Mouse (Mus musculus) embryonic facial prominence, embryonic 14.5 days (tissue): ENCODE measurements around the gene Baz2b. TPM values are rescaled to one million over a fixed set of nuclear protein-coding genes. Genes with fewer than 3 reads are reported as not detected.

ENCODE experiments used
- ATAC-seq: fragments of 200-750 bp; cut with Nextera tagmentation; 2 replicates; pipeline ENCODE4 v1.8.0; 2017; ENCODE audit warnings: low read depth, moderate number of reproducible peaks, moderate TSS enrichment
- DNase-seq: peaks from one replicate; pipeline ENCODE4 v3.0.0-alpha.2; 2015; ENCODE audit warnings: low spot score
- H3K27ac ChIP-seq: fragments of 300-500 bp; sonication (generic); replicated peaks from 2 replicates; pipeline ENCODE4 v1.5.1; 2014; ENCODE audit warnings: low read depth, mild to moderate bottlenecking, low read length, moderate library complexity
- H3K27me3 ChIP-seq: fragments of 300-500 bp; sonication (generic); replicated peaks from 2 replicates; pipeline ENCODE4 v1.6.1; 2014; ENCODE audit warnings: low read length; ENCODE audit not compliant: control insufficient read depth, insufficient read depth
- H3K36me3 ChIP-seq: fragments of 300-500 bp; sonication (generic); 2 replicates; pipeline ENCODE4 v1.6.1; 2014; ENCODE audit warnings: low read length, mixed read lengths; ENCODE audit not compliant: control insufficient read depth, insufficient read depth
- H3K4me1 ChIP-seq: fragments of 300-500 bp; sonication (generic); 2 replicates; pipeline ENCODE4 v1.6.1; 2014; ENCODE audit warnings: antibody characterized with exemption, low read length; ENCODE audit not compliant: control insufficient read depth, insufficient read depth
- H3K4me2 ChIP-seq: fragments of 300-500 bp; sonication (generic); 2 replicates; pipeline ENCODE4 v1.6.1; 2014; ENCODE audit warnings: low read depth, mild to moderate bottlenecking, low read length, moderate library complexity, mixed read lengths
- H3K4me3 ChIP-seq: fragments of 300-500 bp; sonication (generic); 2 replicates; pipeline ENCODE4 v1.5.1; 2014; ENCODE audit warnings: low read depth, mild to moderate bottlenecking, low read length
- H3K9ac ChIP-seq: fragments of 300-500 bp; sonication (generic); 2 replicates; pipeline ENCODE4 v1.6.1; 2014; ENCODE audit warnings: low read depth, mild to moderate bottlenecking, low read length, moderate library complexity, mixed read lengths
- H3K9me3 ChIP-seq: fragments of 300-500 bp; sonication (generic); 2 replicates; pipeline ENCODE4 v1.6.1; 2016; ENCODE audit warnings: low read length; ENCODE audit not compliant: control insufficient read depth
- WGBS: fragments of 180-500 bp; shearing (Covaris S2); extraction: QIAGEN DNeasy Blood & Tissue Kit; methylation state at CpG from one replicate; pipeline ENCODE4 v1.1.7; 2014; 5-methylcytosine and 5-hydroxymethylcytosine counted together
- polyA plus RNA-seq: library from polyadenylated mRNA; unstranded; fragments of >200 nt; fragmentation: Nextera tagmentation; extraction: Ambion mirVana; gene quantifications from 2 replicates; pipeline ENCODE4 v1.2.1, GENCODE M21; 2014

The Baz2b gene
- polyA plus RNA-seq, 1 experiment from 2014 or later, result 44.1 TPM

- no peaks in the 10 kb centered on the region for H3K36me3 ChIP-seq
- no peak overlapping the region for H3K9ac ChIP-seq
- no peaks in the 10 kb centered on the region for H3K27me3 ChIP-seq
- no peaks in the 10 kb centered on the region for H3K9me3 ChIP-seq
- no peak overlapping the region for H3K4me3 ChIP-seq
- H3K27ac ChIP-seq, result no peak overlapping the region
- no peak overlapping the region for H3K4me2 ChIP-seq
- H3K4me1 ChIP-seq, result no peaks in the 10 kb centered on the region
- WGBS, result 84% methylated on average over 7 of the region's 7 CpGs
- no peak for ATAC-seq
- DNase-seq, result no peak
Observed at GRCm38 (mm10) chr2:60023777-60024176, 185.9 kb downstream of the Baz2b start.

- no peaks in the 10 kb centered on the region for H3K36me3 ChIP-seq
- ATAC-seq (no peak), DNase-seq (peak; percentile 33)
- H3K27me3 ChIP-seq, result no peaks in the 10 kb centered on the region
- no peaks in the 10 kb centered on the region for H3K4me1 ChIP-seq
- H3K27ac ChIP-seq, result no peak overlapping the region
- no peaks in the 10 kb centered on the region for H3K9me3 ChIP-seq
- H3K9ac ChIP-seq, result no peak overlapping the region
- WGBS, result 28% methylated on average over 5 of the region's 5 CpGs
- H3K4me2 ChIP-seq, result no peak overlapping the region
- H3K4me3 ChIP-seq, result no peak overlapping the region
Observed at GRCm38 (mm10) chr2:60021556-60021955, 188.1 kb downstream of the Baz2b start.

GRCm38 (mm10) chr2:60021138-60021537 lies 188.5 kb downstream of the Baz2b start:
- Histone ChIP-seq H3K27ac (no peak overlapping the region), H3K4me1 (no peaks in the 10 kb centered on the region), H3K27me3 (no peaks in the 10 kb centered on the region), H3K4me3 (no peak overlapping the region), H3K36me3 (no peaks in the 10 kb centered on the region), H3K9me3 (no peaks in the 10 kb centered on the region), H3K9ac (no peak overlapping the region), H3K4me2 (no peak overlapping the region)
- ATAC-seq (no peak), DNase-seq (no peak)
- WGBS, result 81% methylated on average over 6 of the region's 6 CpGs

GRCm38 (mm10) chr2:60019546-60020250 lies 189.9 kb downstream of the Baz2b start:
- no peaks in the 10 kb centered on the region for H3K27me3 ChIP-seq
- H3K9me3 ChIP-seq, result no peaks in the 10 kb centered on the region
- DNase-seq (no peak), ATAC-seq (no peak)
- WGBS, result 97% methylated on average over 3 of the region's 3 CpGs
- no peak overlapping the region for H3K9ac ChIP-seq
- H3K4me2 ChIP-seq, result no peak overlapping the region
- H3K4me1 ChIP-seq, result no peaks in the 10 kb centered on the region
- no peak overlapping the region for H3K4me3 ChIP-seq
- no peaks in the 10 kb centered on the region for H3K36me3 ChIP-seq
- no peak overlapping the region for H3K27ac ChIP-seq

- H3K9me3 ChIP-seq, result no peaks in the 10 kb centered on the region
- H3K4me1 ChIP-seq, result no peaks in the 10 kb centered on the region
- no peak for DNase-seq
- H3K4me2 ChIP-seq, result no peak overlapping the region
- H3K27me3 ChIP-seq, result no peaks in the 10 kb centered on the region
- 80% methylated on average over 10 of the region's 10 CpGs for WGBS
- no peak overlapping the region for H3K27ac ChIP-seq
- H3K36me3 ChIP-seq, result no peaks in the 10 kb centered on the region
- H3K9ac ChIP-seq, result no peak overlapping the region
- ATAC-seq, result no peak
- no peak overlapping the region for H3K4me3 ChIP-seq
Observed at GRCm38 (mm10) chr2:60018875-60019501, 190.7 kb downstream of the Baz2b start.

- H3K9ac ChIP-seq, result no peak overlapping the region
- no peaks in the 10 kb centered on the region for H3K9me3 ChIP-seq
- no peak overlapping the region for H3K4me3 ChIP-seq
- no peaks in the 10 kb centered on the region for H3K4me1 ChIP-seq
- H3K4me2 ChIP-seq, result no peak overlapping the region
- ATAC-seq (no peak), DNase-seq (no peak)
- WGBS, result 92% methylated on average over 3 of the region's 3 CpGs
- no peaks in the 10 kb centered on the region for H3K36me3 ChIP-seq
- no peak overlapping the region for H3K27ac ChIP-seq
- H3K27me3 ChIP-seq, result no peaks in the 10 kb centered on the region
Observed at GRCm38 (mm10) chr2:60011526-60011925, 198.1 kb downstream of the Baz2b start.

GRCm38 (mm10) chr2:60003665-60004045 lies 206.0 kb downstream of the Baz2b start:
- 95% methylated on average over 5 of the region's 5 CpGs for WGBS
- Histone ChIP-seq H3K9ac (no peak overlapping the region), H3K4me2 (no peak overlapping the region), H3K27me3 (no peaks in the 10 kb centered on the region), H3K4me1 (no peaks in the 10 kb centered on the region), H3K27ac (no peak overlapping the region), H3K9me3 (no peaks in the 10 kb centered on the region), H3K36me3 (peaks cover 18% of the 10 kb centered on the region; the same call in 1 of the 2 replicates), H3K4me3 (no peak overlapping the region)
- DNase-seq (no peak), ATAC-seq (no peak)

GRCm38 (mm10) chr2:60003038-60003664 lies 206.5 kb downstream of the Baz2b start:
- no peak for DNase-seq
- ATAC-seq, result no peak
- H3K27ac ChIP-seq, result no peak overlapping the region
- no peak overlapping the region for H3K4me2 ChIP-seq
- WGBS, result 84% methylated on average over 5 of the region's 5 CpGs
- H3K9ac ChIP-seq, result no peak overlapping the region
- H3K36me3 ChIP-seq, result peaks cover 18% of the 10 kb centered on the region; the same call in 1 of the 2 replicates
- H3K9me3 ChIP-seq, result no peaks in the 10 kb centered on the region
- H3K4me1 ChIP-seq, result no peaks in the 10 kb centered on the region
- no peaks in the 10 kb centered on the region for H3K27me3 ChIP-seq
- H3K4me3 ChIP-seq, result no peak overlapping the region
